Mouse (Mus musculus): Measurements from ENCODE around the gene AI481877.

GRCm38 (mm10) chr4:59151953-59152352 lies 13.2 kb upstream of the AI481877 start:
- no peak for TF ChIP-seq CTCF (IDR thresholded peaks at IDR 0.05; ENCODE audit: control insufficient read depth, insufficient read depth, insufficient replicate concordance, low read depth, low read length)
- TF ChIP-seq POLR2A (IDR thresholded peaks at IDR 0.05; ENCODE audit: control insufficient read depth, low read depth, low read length): no peak

Measured in testis, adult 2 months (tissue).